Mouse (Mus musculus) neural tube, embryonic 14.5 days (tissue): ENCODE results near the gene Armc9. TPM values are rescaled to one million over a fixed set of nuclear protein-coding genes. Genes with fewer than 3 reads are reported as not detected.

Experiments used
- ATAC-seq: fragments of 200-750 bp; cut with Nextera tagmentation; 2 replicates; pipeline ENCODE4 v1.8.0; 2017; ENCODE audit warnings: low read depth, mild to moderate bottlenecking, moderate TSS enrichment, moderate library complexity
- H3K27ac ChIP-seq: fragments of 300-500 bp; sonication (generic); 2 replicates; pipeline ENCODE4 v1.5.1; 2014; ENCODE audit warnings: low read depth, mild to moderate bottlenecking, control low read depth, low read length, moderate library complexity, mixed read lengths
- H3K27me3 ChIP-seq: fragments of 300-500 bp; sonication (generic); 2 replicates; pipeline ENCODE4 v1.6.1; 2014; ENCODE audit warnings: low read length; ENCODE audit not compliant: control insufficient read depth, insufficient read depth
- H3K36me3 ChIP-seq: fragments of 300-500 bp; sonication (generic); 2 replicates; pipeline ENCODE4 v1.6.1; 2014; ENCODE audit warnings: low read length, mixed read lengths; ENCODE audit not compliant: control insufficient read depth, insufficient read depth
- H3K4me1 ChIP-seq: fragments of 300-500 bp; sonication (generic); 2 replicates; pipeline ENCODE4 v1.6.1; 2014; ENCODE audit warnings: low read length; ENCODE audit not compliant: control insufficient read depth, insufficient read depth
- H3K4me2 ChIP-seq: fragments of 300-500 bp; sonication (generic); 2 replicates; pipeline ENCODE4 v1.6.1; 2014; ENCODE audit warnings: mild to moderate bottlenecking, low read depth, low read length, control low read depth
- H3K4me3 ChIP-seq: fragments of 300-500 bp; sonication (generic); 2 replicates; pipeline ENCODE4 v1.5.1; 2014; ENCODE audit warnings: low read depth, low read length, control low read depth, mixed read lengths
- H3K9ac ChIP-seq: fragments of 300-500 bp; sonication (generic); replicated peaks from 2 replicates; pipeline ENCODE4 v1.6.1; 2014; ENCODE audit warnings: low read depth, mild to moderate bottlenecking, control low read depth, low read length, mixed read lengths
- H3K9me3 ChIP-seq: fragments of 300-500 bp; sonication (generic); 2 replicates; pipeline ENCODE4 v1.6.1; 2016; ENCODE audit warnings: low read length; ENCODE audit not compliant: control insufficient read depth
- WGBS: fragments of 180-500 bp; shearing (Covaris S2); extraction: QIAGEN DNeasy Blood & Tissue Kit; methylation state at CpG from one replicate; pipeline ENCODE4 v1.1.7; 2014; 5-methylcytosine and 5-hydroxymethylcytosine counted together
- polyA plus RNA-seq: library from polyadenylated mRNA; unstranded; fragments of >200 nt; fragmentation: Nextera tagmentation; extraction: Ambion mirVana; gene quantifications from 2 replicates; pipeline ENCODE4 v1.2.1, GENCODE M21; 2014

Gene Armc9
- polyA plus RNA-seq, 1 experiment from 2014 or later = 38.4 TPM

GRCm38 (mm10) chr1:86240959-86241358, 86.4 kb downstream of the Armc9 start:
- Histone ChIP-seq H3K9ac (no peak overlapping the region), H3K9me3 (no peaks in the 10 kb centered on the region), H3K27me3 (no peaks in the 10 kb centered on the region), H3K36me3 (peaks cover 13% of the 10 kb centered on the region), H3K4me3 (no peak overlapping the region), H3K4me2 (no peak overlapping the region), H3K27ac (no peak overlapping the region), H3K4me1 (no peaks in the 10 kb centered on the region)
- no peak for ATAC-seq
- WGBS = 54% methylated on average over 2 of the region's 2 CpGs

DNA sequence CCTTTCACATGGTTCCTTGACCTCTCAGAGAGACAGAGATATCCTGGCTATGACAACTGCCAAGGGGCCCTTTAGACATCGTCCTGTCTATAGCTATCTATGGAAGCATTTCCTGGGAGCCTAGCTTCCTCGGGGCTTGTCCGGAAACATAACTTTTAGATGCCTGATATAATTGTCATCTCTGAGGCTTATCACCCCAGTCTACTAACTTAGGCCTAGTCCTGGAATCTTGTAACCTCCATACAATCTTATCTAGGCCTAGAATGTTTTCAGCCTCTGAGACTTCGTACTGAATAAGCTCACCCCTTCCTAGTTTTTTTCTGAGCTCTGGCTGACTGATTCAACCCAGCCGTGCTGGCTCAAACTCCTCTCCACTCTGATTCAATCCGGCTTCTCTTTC, 88.9 kb downstream of the Armc9 start:
- Histone ChIP-seq H3K9ac (no peak overlapping the region), H3K4me1 (no peaks in the 10 kb centered on the region), H3K4me3 (no peak overlapping the region), H3K9me3 (no peaks in the 10 kb centered on the region), H3K27ac (no peak overlapping the region), H3K36me3 (peaks cover 13% of the 10 kb centered on the region), H3K4me2 (no peak overlapping the region), H3K27me3 (no peaks in the 10 kb centered on the region)
- WGBS = 92% methylated on average over 6 of the region's 6 CpGs
- ATAC-seq = no peak

DNA sequence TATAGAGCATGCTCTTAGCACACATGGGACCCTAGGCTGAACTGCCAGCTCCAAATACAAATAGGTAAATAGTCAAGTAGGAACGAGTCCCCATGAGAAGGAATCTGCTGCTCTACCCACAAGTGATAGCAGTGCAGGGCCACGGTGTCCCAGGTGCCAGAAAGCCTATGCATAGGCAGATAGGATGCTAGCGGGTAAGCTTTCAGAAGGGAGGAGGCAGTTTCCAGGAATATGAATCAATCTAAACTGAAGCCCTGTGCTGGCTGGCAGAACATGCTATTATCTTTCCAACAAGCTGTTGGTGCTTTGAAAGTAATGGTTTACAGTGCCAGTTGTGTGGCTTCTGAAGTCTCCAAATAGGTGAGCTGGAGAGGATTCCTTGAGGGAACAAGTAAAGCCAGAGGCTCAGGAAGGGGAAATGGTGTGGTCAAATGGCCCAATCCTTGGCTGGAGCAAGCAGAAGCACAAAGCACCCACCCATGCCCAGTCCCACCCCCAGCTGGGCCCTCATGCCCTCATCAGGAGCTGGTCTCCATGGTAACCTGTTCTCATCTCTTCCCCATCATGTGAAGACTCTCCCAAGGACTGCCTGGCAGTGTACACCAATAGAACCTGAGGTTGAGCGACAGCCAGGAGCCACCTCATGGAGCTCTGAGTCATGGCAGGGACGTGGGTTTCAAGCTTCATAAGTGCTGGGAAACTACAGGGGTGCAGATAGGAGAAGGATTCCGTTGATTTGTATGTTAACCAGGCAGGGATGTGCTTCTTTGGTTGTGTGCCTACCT, 90.9 kb downstream of the Armc9 start:
- no peaks in the 10 kb centered on the region for H3K4me1 ChIP-seq
- no peaks in the 10 kb centered on the region for H3K27me3 ChIP-seq
- WGBS = 91% methylated on average over 6 of the region's 6 CpGs
- H3K9ac ChIP-seq = no peak overlapping the region
- no peak overlapping the region for H3K4me3 ChIP-seq
- H3K27ac ChIP-seq = no peak overlapping the region
- H3K36me3 ChIP-seq = peaks cover 13% of the 10 kb centered on the region
- H3K4me2 ChIP-seq = no peak overlapping the region
- no peaks in the 10 kb centered on the region for H3K9me3 ChIP-seq
- no peak for ATAC-seq

DNA sequence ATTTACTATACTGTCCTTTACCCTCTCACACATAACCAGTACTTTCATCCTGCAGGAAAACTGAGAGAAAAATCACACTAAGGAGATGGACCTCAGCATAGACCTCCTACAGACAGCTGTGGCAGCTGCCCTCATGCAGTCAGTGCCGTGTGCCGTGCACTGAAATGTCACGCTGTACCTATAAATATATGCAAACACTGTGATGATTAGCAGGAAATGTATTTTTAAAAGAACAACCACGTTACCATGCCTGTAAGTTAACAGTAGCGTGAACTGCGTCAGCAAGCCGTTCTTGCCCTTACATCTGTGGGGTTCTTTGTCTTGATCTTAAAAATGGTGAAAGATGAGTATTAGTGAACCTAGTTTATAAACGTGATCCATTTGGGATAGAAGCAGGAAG, 98.8 kb downstream of the Armc9 start:
- H3K9me3 ChIP-seq = no peaks in the 10 kb centered on the region
- no peaks in the 10 kb centered on the region; the same call in 1 of the 2 replicates for H3K36me3 ChIP-seq
- no peak overlapping the region for H3K9ac ChIP-seq
- WGBS = 90% methylated on average over 8 of the region's 8 CpGs
- no peak overlapping the region for H3K4me2 ChIP-seq
- H3K4me1 ChIP-seq = no peaks in the 10 kb centered on the region
- no peaks in the 10 kb centered on the region for H3K27me3 ChIP-seq
- no peak overlapping the region for H3K4me3 ChIP-seq
- no peak overlapping the region for H3K27ac ChIP-seq
- ATAC-seq = no peak

DNA sequence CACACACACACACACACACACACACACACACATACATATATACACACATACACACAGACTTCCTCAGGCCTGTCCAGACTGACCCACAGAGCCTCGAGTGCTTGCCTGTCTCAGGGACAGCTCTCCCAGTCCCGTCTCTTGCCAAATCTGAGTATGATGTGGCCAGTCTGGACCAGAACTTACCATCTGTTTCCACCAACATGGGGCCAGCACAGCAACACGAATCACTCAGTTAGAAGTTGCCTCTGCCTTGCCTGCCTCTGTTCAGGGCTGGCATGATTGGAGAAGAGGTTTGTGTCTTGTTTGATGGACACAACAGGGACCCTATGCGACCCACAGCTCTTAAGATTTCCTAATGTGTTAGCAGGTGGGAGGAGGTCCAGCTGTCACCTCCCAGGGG, 101.7 kb downstream of the Armc9 start:
- Histone ChIP-seq H3K27me3 (no peaks in the 10 kb centered on the region), H3K4me1 (no peaks in the 10 kb centered on the region), H3K9me3 (no peaks in the 10 kb centered on the region), H3K4me2 (no peak overlapping the region), H3K4me3 (no peak overlapping the region), H3K36me3 (no peaks in the 10 kb centered on the region), H3K9ac (no peak overlapping the region), H3K27ac (no peak overlapping the region)
- 77% methylated on average over 4 of the region's 4 CpGs for WGBS
- no peak for ATAC-seq

DNA sequence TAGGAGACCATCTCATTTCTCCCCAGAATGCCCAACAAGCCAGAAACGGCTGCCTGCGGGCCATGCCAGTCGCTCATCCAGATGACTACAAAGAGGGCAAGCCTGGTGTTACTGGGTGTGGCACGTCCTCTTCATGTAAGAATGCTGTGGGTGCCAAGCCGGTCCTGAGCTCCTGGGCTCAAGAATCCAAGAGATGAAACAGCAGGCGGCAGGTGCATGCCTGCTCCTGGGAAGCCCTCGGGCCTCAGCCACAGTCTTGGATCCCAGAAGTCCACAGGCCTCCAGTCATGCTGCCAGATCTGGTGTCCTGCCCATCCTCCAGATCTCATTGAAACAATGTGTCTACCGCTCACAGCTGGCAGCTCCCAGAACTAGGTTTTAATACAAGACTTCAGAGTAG, 102.6 kb downstream of the Armc9 start:
- H3K27me3 ChIP-seq = no peaks in the 10 kb centered on the region
- WGBS = 93% methylated on average over 8 of the region's 8 CpGs
- ATAC-seq = no peak
- no peak overlapping the region for H3K27ac ChIP-seq
- no peak overlapping the region for H3K4me3 ChIP-seq
- no peak overlapping the region for H3K4me2 ChIP-seq
- H3K4me1 ChIP-seq = no peaks in the 10 kb centered on the region
- no peaks in the 10 kb centered on the region for H3K36me3 ChIP-seq
- H3K9me3 ChIP-seq = no peaks in the 10 kb centered on the region
- H3K9ac ChIP-seq = no peak overlapping the region

GRCm38 (mm10) chr1:86258171-86258824, 103.7 kb downstream of the Armc9 start:
- no peak overlapping the region for H3K4me2 ChIP-seq
- H3K4me1 ChIP-seq = no peaks in the 10 kb centered on the region
- no peak overlapping the region for H3K27ac ChIP-seq
- no peaks in the 10 kb centered on the region for H3K27me3 ChIP-seq
- H3K4me3 ChIP-seq = no peak overlapping the region
- 82% methylated on average over 7 of the region's 7 CpGs for WGBS
- no peaks in the 10 kb centered on the region for H3K36me3 ChIP-seq
- ATAC-seq = no peak
- H3K9me3 ChIP-seq = no peaks in the 10 kb centered on the region
- H3K9ac ChIP-seq = no peak overlapping the region

- no peaks in the 10 kb centered on the region for H3K36me3 ChIP-seq
- no peak overlapping the region for H3K4me3 ChIP-seq
- H3K27me3 ChIP-seq = no peaks in the 10 kb centered on the region
- no peaks in the 10 kb centered on the region for H3K4me1 ChIP-seq
- no peak overlapping the region for H3K27ac ChIP-seq
- WGBS = 61% methylated on average over 7 of the region's 7 CpGs
- H3K4me2 ChIP-seq = no peak overlapping the region
- ATAC-seq = no peak
- H3K9me3 ChIP-seq = no peaks in the 10 kb centered on the region
- H3K9ac ChIP-seq = no peak overlapping the region
These were observed 109.2 kb downstream of the Armc9 start for GRCm38 (mm10) chr1:86263564-86264339.

GRCm38 (mm10) chr1:86265060-86265459, 110.5 kb downstream of the Armc9 start:
- no peaks in the 10 kb centered on the region for H3K36me3 ChIP-seq
- 86% methylated on average over 3 of the region's 3 CpGs for WGBS
- H3K27ac ChIP-seq = no peak overlapping the region
- no peak for ATAC-seq
- no peaks in the 10 kb centered on the region for H3K4me1 ChIP-seq
- H3K4me2 ChIP-seq = no peak overlapping the region
- H3K9ac ChIP-seq = no peak overlapping the region
- no peaks in the 10 kb centered on the region for H3K27me3 ChIP-seq
- no peaks in the 10 kb centered on the region for H3K9me3 ChIP-seq
- H3K4me3 ChIP-seq = no peak overlapping the region
